Mouse (Mus musculus): ENCODE data around the gene Rab44. TPM values are rescaled to one million over a fixed set of nuclear protein-coding genes. Genes with fewer than 3 reads are reported as not detected.

Rab44 gene
- polyA plus RNA-seq, 1 experiment from 2014 or later: not detected

GRCm38 (mm10) chr17:29117006-29117648 lies 3.2 kb downstream of the Rab44 start:
- ATAC-seq (ENCODE audit: low FRiP score): no peak
- no peaks in the 10 kb centered on the region for H3K9me3 ChIP-seq (ENCODE audit: control insufficient read depth, low read length)
- WGBS: 87% methylated on average over 8 of the region's 8 CpGs

DNA sequence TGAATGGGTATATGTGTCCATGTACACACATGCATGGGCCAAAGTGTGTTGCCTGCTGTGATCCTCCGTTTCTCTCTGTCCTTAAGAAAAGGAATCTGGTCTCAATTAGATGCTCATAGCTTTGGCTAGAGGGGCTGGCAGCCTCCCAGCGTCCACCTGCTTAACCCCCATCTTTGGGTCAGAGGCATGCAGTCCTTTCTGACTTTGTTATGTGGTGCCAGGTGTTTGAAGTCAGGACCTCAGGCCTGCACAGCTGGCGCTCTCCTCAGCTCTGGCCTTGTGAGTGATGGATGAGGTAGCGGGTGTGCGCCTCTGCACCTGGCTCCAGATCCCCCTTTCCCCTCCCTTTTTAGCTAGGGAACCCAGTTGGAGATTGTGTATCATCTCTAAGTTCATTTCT lies 4.1 kb downstream of the Rab44 start:
- no peaks in the 10 kb centered on the region for H3K36me3 ChIP-seq (replicated peaks; ENCODE audit: control insufficient read depth, insufficient read depth)
- no peaks in the 10 kb centered on the region for H3K4me1 ChIP-seq (replicated peaks; ENCODE audit: control insufficient read depth, insufficient read depth, low read length)
- ATAC-seq (ENCODE audit: low FRiP score) (no peak), DNase-seq (ENCODE audit: low spot score) (no peak)
- H3K27me3 ChIP-seq (ENCODE audit: control insufficient read depth, insufficient read depth, low read length): no peaks in the 10 kb centered on the region
- no peak overlapping the region for H3K9ac ChIP-seq
- no peak overlapping the region for H3K27ac ChIP-seq
- H3K9me3 ChIP-seq (ENCODE audit: control insufficient read depth, low read length): no peaks in the 10 kb centered on the region
- no peak overlapping the region for H3K4me2 ChIP-seq (replicated peaks)
- H3K4me3 ChIP-seq (replicated peaks; ENCODE audit: low read length): no peak overlapping the region
- WGBS: 59% methylated on average over 5 of the region's 5 CpGs

More at GRCm38 (mm10) chr17:29117006-29117648, 3.2 kb downstream of the Rab44 start:
- Histone ChIP-seq H3K27me3 (ENCODE audit: control insufficient read depth, insufficient read depth, low read length) (no peaks in the 10 kb centered on the region), H3K9ac (no peak overlapping the region), H3K4me1 (replicated peaks; ENCODE audit: control insufficient read depth, insufficient read depth, low read length) (no peaks in the 10 kb centered on the region), H3K4me2 (replicated peaks) (no peak overlapping the region), H3K27ac (no peak overlapping the region), H3K4me3 (replicated peaks; ENCODE audit: low read length) (no peak overlapping the region), H3K36me3 (replicated peaks; ENCODE audit: control insufficient read depth, insufficient read depth) (no peaks in the 10 kb centered on the region)
- no peak for DNase-seq (ENCODE audit: low spot score)

GRCm38 (mm10) chr17:29120666-29121065 lies 6.7 kb downstream of the Rab44 start:
- Histone ChIP-seq H3K4me2 (replicated peaks) (no peak overlapping the region), H3K4me1 (replicated peaks; ENCODE audit: control insufficient read depth, insufficient read depth, low read length) (no peaks in the 10 kb centered on the region), H3K27ac (no peak overlapping the region), H3K9ac (peak overlapping the region; percentile 20; the same call in 1 of the 2 replicates), H3K9me3 (ENCODE audit: control insufficient read depth, low read length) (no peaks in the 10 kb centered on the region), H3K27me3 (ENCODE audit: control insufficient read depth, insufficient read depth, low read length) (no peaks in the 10 kb centered on the region), H3K36me3 (replicated peaks; ENCODE audit: control insufficient read depth, insufficient read depth) (no peaks in the 10 kb centered on the region), H3K4me3 (replicated peaks; ENCODE audit: low read length) (no peak overlapping the region)
- DNase-seq (ENCODE audit: low spot score): no peak
- ATAC-seq (ENCODE audit: low FRiP score): no peak
- 66% methylated on average over 12 of the region's 12 CpGs for WGBS

DNA sequence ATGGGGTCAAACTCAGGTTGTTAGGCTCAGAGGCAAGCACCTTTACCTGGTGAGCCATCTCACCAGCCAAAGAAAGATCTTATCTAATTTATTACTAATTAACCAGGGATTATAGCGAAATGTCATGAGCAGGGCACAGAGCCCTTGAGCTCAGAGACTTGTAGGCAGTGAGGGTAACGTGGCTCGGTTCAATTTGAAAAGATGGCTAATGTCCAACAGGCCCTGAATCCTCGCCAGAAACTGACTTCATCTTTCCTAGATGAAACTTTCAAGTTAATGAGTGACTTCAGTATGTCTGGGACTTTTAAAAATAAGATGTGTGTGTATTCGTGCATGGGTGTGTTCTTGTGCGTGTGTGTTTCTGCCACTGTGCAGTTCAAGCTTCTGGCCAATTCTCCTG lies 8.9 kb downstream of the Rab44 start:
- 79% methylated on average over 6 of the region's 6 CpGs for WGBS
- no peaks in the 10 kb centered on the region for H3K27me3 ChIP-seq (ENCODE audit: control insufficient read depth, insufficient read depth, low read length)
- no peak overlapping the region for H3K4me3 ChIP-seq (replicated peaks; ENCODE audit: low read length)
- H3K9me3 ChIP-seq (ENCODE audit: control insufficient read depth, low read length): no peaks in the 10 kb centered on the region
- no peaks in the 10 kb centered on the region for H3K4me1 ChIP-seq (replicated peaks; ENCODE audit: control insufficient read depth, insufficient read depth, low read length)
- H3K4me2 ChIP-seq (replicated peaks): no peak overlapping the region
- DNase-seq (ENCODE audit: low spot score) (peak; percentile 31), ATAC-seq (ENCODE audit: low FRiP score) (no peak)
- no peak overlapping the region for H3K9ac ChIP-seq
- no peaks in the 10 kb centered on the region for H3K36me3 ChIP-seq (replicated peaks; ENCODE audit: control insufficient read depth, insufficient read depth)
- H3K27ac ChIP-seq: no peak overlapping the region

GRCm38 (mm10) chr17:29123578-29124174 lies 9.7 kb downstream of the Rab44 start:
- Histone ChIP-seq H3K36me3 (replicated peaks; ENCODE audit: control insufficient read depth, insufficient read depth) (no peaks in the 10 kb centered on the region), H3K4me1 (replicated peaks; ENCODE audit: control insufficient read depth, insufficient read depth, low read length) (no peaks in the 10 kb centered on the region), H3K27me3 (ENCODE audit: control insufficient read depth, insufficient read depth, low read length) (no peaks in the 10 kb centered on the region), H3K27ac (no peak overlapping the region), H3K4me3 (replicated peaks; ENCODE audit: low read length) (no peak overlapping the region), H3K9ac (no peak overlapping the region), H3K9me3 (ENCODE audit: control insufficient read depth, low read length) (no peaks in the 10 kb centered on the region), H3K4me2 (replicated peaks) (no peak overlapping the region)
- WGBS: 82% methylated on average over 6 of the region's 6 CpGs
- no peak for ATAC-seq (ENCODE audit: low FRiP score)
- DNase-seq (ENCODE audit: low spot score): no peak

DNA sequence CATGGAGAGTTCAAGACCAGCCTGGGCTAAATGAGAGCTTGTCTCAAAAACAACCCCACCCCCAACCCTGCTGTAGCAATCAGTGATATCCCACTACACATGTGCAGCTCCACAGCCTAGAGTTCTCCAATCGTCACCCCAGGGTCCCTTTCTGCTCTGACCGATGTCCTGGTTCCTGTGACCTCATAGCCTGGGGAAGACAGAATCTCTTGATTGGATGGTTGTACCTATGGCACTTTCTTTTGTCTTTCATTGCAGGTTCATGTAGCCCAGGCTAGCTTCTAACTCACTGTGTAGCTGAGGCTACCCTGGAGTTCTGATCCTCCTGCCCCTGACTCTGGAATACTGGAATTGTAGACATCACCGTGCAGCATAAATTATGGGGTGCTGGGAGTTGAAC lies 12.6 kb downstream of the Rab44 start:
- ATAC-seq (ENCODE audit: low FRiP score): no peak
- WGBS: 93% methylated on average over 3 of the region's 3 CpGs
- no peak overlapping the region for H3K9ac ChIP-seq

DNA sequence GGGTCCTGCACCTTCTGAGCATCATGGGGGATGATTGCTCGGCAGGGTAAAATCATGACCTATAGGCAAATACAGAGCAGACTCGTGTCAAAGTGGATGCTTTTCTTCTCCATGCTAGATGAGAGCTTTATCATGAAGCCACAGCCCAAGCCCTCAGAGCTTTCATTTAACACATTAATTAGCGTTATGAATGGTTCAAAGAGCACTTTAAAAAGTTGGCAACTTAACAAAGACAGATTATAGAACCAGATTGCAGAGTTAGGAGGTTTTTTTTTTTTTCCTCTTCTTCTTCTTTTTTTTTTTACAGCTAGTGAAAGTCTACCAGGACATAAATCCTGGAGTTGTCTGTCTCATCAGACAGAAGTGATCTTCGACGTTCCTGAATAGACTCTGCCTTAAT lies 15.4 kb downstream of the Rab44 start:
- 46% methylated on average over 5 of the region's 5 CpGs for WGBS
- Histone ChIP-seq H3K9me3 (ENCODE audit: control insufficient read depth, low read length) (no peaks in the 10 kb centered on the region), H3K4me3 (replicated peaks; ENCODE audit: low read length) (no peak overlapping the region), H3K9ac (no peak overlapping the region), H3K36me3 (replicated peaks; ENCODE audit: control insufficient read depth, insufficient read depth) (no peaks in the 10 kb centered on the region), H3K27ac (no peak overlapping the region), H3K27me3 (ENCODE audit: control insufficient read depth, insufficient read depth, low read length) (no peaks in the 10 kb centered on the region), H3K4me2 (replicated peaks) (no peak overlapping the region), H3K4me1 (replicated peaks; ENCODE audit: control insufficient read depth, insufficient read depth, low read length) (no peaks in the 10 kb centered on the region)
- no peak for ATAC-seq (ENCODE audit: low FRiP score)
- no peak for DNase-seq (ENCODE audit: low spot score)

More for the DNA sequence above, 12.6 kb downstream of the Rab44 start:
- no peak overlapping the region for H3K4me3 ChIP-seq (replicated peaks; ENCODE audit: low read length)
- no peaks in the 10 kb centered on the region for H3K4me1 ChIP-seq (replicated peaks; ENCODE audit: control insufficient read depth, insufficient read depth, low read length)
- H3K27me3 ChIP-seq (ENCODE audit: control insufficient read depth, insufficient read depth, low read length): no peaks in the 10 kb centered on the region
- no peak overlapping the region for H3K4me2 ChIP-seq (replicated peaks)
- H3K9me3 ChIP-seq (ENCODE audit: control insufficient read depth, low read length): no peaks in the 10 kb centered on the region
- H3K36me3 ChIP-seq (replicated peaks; ENCODE audit: control insufficient read depth, insufficient read depth): no peaks in the 10 kb centered on the region
- no peak overlapping the region for H3K27ac ChIP-seq
- no peak for DNase-seq (ENCODE audit: low spot score)

DNA sequence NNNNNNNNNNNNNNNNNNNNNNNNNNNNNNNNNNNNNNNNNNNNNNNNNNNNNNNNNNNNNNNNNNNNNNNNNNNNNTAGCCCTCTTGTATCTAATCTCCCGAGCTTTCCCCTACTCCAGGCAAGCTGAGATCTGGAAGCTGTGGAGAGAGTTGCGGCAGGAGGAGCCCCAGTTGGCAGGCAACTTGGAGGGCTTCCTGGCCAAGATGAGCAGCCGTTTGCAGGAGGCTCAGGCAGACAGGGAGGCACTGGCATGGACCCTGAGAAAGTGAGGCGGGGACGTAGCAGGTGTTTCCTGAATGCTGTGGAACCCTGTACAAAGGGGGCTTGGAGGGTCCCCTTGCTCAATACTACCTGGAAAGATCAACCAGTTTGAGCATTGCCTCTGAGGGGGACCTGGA lies 21.1 kb downstream of the Rab44 start:
- H3K9ac ChIP-seq: no peak overlapping the region
- no peak overlapping the region for H3K4me2 ChIP-seq (replicated peaks)
- H3K27ac ChIP-seq: no peak overlapping the region
- no peaks in the 10 kb centered on the region for H3K27me3 ChIP-seq (ENCODE audit: control insufficient read depth, insufficient read depth, low read length)
- H3K4me1 ChIP-seq (replicated peaks; ENCODE audit: control insufficient read depth, insufficient read depth, low read length): no peaks in the 10 kb centered on the region
- no peaks in the 10 kb centered on the region for H3K9me3 ChIP-seq (ENCODE audit: control insufficient read depth, low read length)
- no peak overlapping the region for H3K4me3 ChIP-seq (replicated peaks; ENCODE audit: low read length)
- 66% methylated on average over 5 of the region's 5 CpGs for WGBS
- ATAC-seq (ENCODE audit: low FRiP score): no peak
- no peak for DNase-seq (ENCODE audit: low spot score)
- no peaks in the 10 kb centered on the region for H3K36me3 ChIP-seq (replicated peaks; ENCODE audit: control insufficient read depth, insufficient read depth)

DNA sequence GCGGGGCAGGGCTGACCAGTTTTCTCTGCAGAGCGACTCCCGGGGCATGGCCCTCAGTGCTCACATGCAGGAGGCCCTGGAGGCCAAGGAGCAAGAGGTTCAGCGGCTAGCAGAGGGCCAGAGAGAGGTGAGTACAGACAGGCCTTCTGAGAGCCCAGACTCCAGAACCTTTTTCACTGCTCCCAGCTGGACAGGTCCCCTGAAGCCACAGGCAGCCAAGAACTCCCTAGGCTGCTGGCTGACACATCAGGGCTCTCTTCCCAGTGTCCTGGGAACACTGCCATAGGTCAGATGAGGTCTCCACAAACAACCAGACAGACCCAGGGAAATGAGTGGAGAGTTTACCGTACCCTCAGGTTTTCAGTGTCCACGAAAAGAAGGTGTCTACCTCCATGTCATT lies 22.3 kb downstream of the Rab44 start:
- H3K9ac ChIP-seq: no peak overlapping the region
- WGBS: 66% methylated on average over 6 of the region's 6 CpGs
- no peaks in the 10 kb centered on the region for H3K27me3 ChIP-seq (ENCODE audit: control insufficient read depth, insufficient read depth, low read length)
- H3K9me3 ChIP-seq (ENCODE audit: control insufficient read depth, low read length): no peaks in the 10 kb centered on the region
- DNase-seq (ENCODE audit: low spot score) (no peak), ATAC-seq (ENCODE audit: low FRiP score) (no peak)
- no peak overlapping the region for H3K27ac ChIP-seq
- H3K4me1 ChIP-seq (replicated peaks; ENCODE audit: control insufficient read depth, insufficient read depth, low read length): no peaks in the 10 kb centered on the region
- no peak overlapping the region for H3K4me3 ChIP-seq (replicated peaks; ENCODE audit: low read length)
- no peak overlapping the region for H3K4me2 ChIP-seq (replicated peaks)
- H3K36me3 ChIP-seq (replicated peaks; ENCODE audit: control insufficient read depth, insufficient read depth): no peaks in the 10 kb centered on the region
